Mouse (Mus musculus): ENCODE measurements around the gene Padi3. TPM values are rescaled to one million over a fixed set of nuclear protein-coding genes. Genes with fewer than 3 reads are reported as not detected.

Gene Padi3
- polyA plus RNA-seq, 1 experiment from 2014 or later, result 0.45 TPM

Other genes starting within 250 kb of the Padi3 start
- 20.1 and 21.0 TPM in 2 replicates for gene Arhgef10l, start 144.6 kb downstream of the Padi3 start, polyA plus RNA-seq (2016; fragmentation: Nextera tagmentation; extraction: Ambion mirVana)
- 38.5 and 40.6 TPM in 2 replicates for gene Rcc2, start 110.1 kb downstream of the Padi3 start, polyA plus RNA-seq (2016; fragmentation: Nextera tagmentation; extraction: Ambion mirVana)
- not detected in 2 replicates for gene Padi6, start 68.0 kb downstream of the Padi3 start, polyA plus RNA-seq (2016; fragmentation: Nextera tagmentation; extraction: Ambion mirVana)
- 2.1 and 2.5 TPM in 2 replicates for gene Padi4, start 36.4 kb downstream of the Padi3 start, polyA plus RNA-seq (2016; fragmentation: Nextera tagmentation; extraction: Ambion mirVana)
- 0.10 and 0.28 TPM in 2 replicates for gene Padi1, start 35.1 kb upstream of the Padi3 start, polyA plus RNA-seq (2016; fragmentation: Nextera tagmentation; extraction: Ambion mirVana)
- 3.3 and 4.1 TPM in 2 replicates for gene Padi2, start 95.7 kb upstream of the Padi3 start, polyA plus RNA-seq (2016; fragmentation: Nextera tagmentation; extraction: Ambion mirVana)
- gene Sdhb, start 150.6 kb upstream of the Padi3 start, polyA plus RNA-seq (2016; fragmentation: Nextera tagmentation; extraction: Ambion mirVana), result 746 and 756 TPM in 2 replicates
- gene Atp13a2, start 176.2 kb upstream of the Padi3 start, polyA plus RNA-seq (2016; fragmentation: Nextera tagmentation; extraction: Ambion mirVana), result 33.1 and 35.6 TPM in 2 replicates
- 245 and 246 TPM in 2 replicates for gene Mfap2, start 199.8 kb upstream of the Padi3 start, polyA plus RNA-seq (2016; fragmentation: Nextera tagmentation; extraction: Ambion mirVana)
- gene Crocc, start 249.9 kb upstream of the Padi3 start, polyA plus RNA-seq (2016; fragmentation: Nextera tagmentation; extraction: Ambion mirVana), result 6.3 and 6.7 TPM in 2 replicates